Mouse (Mus musculus) retina, embryonic 14.5 days (tissue): ENCODE measurements around the gene Fam234b.

Experiments
- DNase-seq: peaks from one replicate; pipeline ENCODE4 v3.0.0-alpha.2; 2015; ENCODE audit warnings: low spot score

The Fam234b gene

DNA sequence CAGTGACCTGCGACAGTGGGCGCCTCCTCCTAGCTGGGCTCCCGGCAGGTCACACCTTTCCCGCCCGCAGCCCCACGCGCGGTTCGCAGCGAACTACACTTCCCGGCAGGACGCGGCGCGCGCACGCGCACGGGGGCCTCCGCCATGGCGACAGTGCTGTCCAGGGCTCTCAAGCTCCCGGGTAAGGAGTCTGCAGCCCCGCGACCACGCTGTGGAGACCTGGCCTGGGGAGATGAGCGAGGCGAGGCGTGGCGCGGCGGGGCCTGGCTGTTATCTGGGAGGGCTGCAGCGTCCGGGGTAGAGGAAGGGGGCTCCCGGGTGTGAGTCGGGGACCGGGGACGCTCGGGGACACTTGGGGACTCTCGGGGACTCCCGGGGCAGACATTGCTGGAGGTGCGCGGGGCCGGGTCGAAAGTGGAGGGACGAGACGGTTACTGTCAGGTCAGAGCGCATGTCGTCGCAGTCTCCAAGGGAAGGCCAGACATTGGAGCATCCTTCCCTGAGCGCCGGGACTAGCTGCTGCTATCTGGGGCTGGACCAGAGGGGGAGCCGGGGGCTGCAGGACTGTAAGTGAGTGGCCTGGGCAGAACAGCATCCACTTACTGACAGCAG, at the start of gene Fam234b, which contains the start of gene Hebp1:
Gene Fam234b (plus strand): TSS at position 57 of the 612 bp plus-strand sequence.
Gene Hebp1 (minus strand): TSS at position 102 of the 612 bp plus-strand sequence.
- DNase-seq: peak; percentile 78

DNA sequence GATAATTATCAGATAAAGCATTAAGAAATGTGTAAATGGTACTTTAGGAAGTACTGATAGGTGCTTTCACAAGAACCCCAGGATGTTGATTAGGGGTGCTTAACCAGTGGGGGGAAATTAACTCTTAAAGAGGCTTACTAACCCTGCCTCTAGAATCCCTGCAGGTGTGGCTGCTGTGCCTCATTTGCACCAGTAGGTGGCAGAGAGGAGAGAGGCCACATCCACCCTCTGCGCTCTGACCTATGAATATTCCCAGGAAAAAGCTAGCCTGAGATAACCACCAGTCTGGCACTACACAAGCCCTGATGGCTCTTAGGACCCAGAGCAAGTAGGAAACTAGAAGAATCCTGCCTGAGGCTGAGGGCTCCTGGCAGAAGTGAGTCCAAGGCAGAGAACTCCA, 49.3 kb upstream of the Fam234b start:
- peak; percentile 68 for DNase-seq

DNA sequence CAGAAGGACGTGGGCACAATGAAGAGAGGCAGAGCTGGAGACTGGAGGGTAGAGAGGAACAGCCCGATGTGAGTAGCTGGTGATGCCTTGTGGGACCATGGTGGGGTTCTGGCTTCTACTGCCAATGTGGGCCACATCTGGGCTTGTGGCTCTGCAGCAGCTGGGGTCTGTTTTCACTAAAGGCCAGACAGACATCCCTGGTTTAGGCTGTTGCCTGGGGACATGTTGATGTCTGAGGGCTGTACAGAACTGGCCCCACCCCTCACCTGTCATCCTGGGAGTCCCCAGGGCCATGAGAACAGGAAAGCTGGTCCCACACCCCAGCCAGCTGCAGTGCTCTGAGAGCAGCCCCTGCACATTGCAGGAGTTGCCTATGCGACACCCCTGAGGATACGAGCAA, 48.6 kb upstream of the Fam234b start:
- DNase-seq: no peak

DNA sequence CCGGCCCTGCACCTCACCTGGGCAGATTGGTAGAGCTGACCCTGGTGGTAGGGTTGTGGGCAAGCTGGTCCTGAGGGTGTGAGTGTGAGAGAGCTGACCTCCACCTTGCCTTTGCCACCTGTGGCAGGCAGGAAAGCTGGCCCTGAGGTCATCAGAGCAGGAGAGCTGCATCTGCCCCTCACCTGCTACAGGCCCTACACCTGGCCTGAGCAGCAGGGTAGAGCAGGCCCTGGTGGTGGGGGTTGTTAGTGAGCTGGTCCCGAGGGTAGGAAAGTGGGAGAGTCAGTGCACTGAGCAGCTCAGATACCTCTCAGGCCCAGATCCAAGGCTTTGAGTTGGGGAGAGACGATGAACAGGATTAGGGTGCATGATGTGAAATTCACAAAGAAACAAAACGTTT, 48.1 kb upstream of the Fam234b start:
- no peak for DNase-seq

DNA sequence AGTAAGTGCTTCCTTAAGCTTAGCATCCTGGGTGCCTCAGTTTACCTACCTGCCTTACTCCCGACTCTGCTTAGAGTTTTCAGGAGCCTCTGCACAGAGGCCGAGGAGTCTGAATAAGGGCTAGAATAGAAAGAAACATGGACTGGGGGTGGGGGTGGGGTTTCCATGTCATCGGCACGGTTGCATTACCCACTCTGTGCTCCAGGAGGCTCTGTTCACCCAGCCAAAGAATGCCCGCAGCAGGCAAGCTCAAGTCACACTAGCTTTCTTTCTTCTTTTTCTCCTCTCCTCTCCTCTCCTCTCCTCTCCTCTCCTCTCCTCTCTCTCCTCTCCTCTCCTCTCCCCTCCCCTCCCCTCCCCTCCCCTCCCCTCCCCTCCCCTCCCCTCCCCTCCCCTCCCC, 47.5 kb upstream of the Fam234b start:
- DNase-seq: no peak

DNA sequence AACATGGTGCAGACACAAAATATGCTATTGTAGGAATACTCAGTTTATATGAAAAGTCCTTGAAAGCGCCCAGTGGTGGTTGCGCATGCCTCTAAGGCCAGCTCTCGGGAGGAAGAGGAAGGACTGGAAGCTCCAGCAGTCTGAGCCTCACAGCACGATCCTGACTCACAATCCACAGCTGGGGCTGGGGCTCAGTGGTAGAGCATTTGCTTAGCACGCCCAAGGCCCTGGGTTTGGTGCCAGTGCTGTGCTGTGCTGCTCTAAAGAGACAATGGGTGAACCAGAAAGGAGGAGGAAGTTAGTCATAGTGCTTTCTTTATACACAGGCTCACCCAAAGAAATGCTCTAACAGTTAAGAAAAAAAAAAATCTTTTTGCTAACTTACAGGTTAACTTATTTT, 44.1 kb upstream of the Fam234b start:
- DNase-seq: no peak

DNA sequence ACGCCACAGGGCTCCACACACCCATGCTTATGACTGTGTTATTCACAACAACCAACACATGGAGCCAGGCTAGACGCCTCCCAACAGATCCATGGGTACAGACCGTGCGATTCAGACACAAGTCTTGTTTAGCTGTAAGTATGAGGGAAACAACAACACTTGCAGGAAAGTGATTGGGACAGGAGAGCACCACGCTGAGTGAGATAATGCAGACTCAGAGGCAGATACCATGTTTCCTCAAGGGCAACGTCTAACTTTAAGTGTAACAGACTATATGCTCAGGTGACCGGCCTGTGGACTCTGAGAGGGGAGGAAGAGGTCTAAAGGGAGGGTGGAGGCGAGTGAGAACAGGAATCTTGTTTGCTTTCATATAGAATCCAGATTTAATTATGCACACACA, 41.2 kb upstream of the Fam234b start:
- DNase-seq: no peak

DNA sequence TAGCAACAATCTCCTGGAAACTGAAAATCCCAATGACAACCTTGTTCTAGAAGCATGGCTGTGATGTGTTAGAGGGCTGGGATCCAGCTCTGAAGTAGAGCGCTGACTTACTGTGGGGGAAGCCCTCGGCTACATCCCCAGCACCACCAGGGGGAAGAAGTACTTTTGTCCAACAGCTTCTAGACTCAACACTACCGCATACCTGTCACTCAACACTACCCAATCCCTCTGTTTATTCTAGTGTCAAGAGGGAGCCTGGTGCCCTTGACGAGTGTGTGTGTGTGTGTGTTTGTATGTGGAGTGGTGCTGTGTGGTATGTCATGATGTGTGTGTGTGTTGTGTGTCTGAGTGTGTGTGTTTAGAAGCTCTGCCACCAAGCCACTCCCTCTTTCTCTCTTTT, 40.3 kb upstream of the Fam234b start:
- no peak for DNase-seq

DNA sequence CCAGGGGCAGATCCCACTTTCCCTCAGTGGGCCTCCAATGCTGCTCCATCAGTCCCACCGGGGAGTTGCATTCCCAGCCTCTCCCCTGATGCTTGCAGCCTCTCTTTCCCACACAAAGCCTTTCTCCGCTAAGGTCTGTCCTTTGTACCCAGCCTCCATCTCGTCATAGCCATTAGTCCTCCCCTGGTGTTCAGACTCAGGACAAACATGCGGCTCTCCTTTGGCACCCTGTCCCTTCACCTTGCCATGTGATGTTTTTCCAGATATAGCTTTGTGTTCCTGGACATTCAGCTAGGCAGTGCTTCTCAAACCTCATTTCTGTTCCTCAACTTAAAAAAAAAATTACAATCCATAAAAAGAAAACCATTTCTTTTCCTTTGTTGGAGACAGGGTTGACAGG, 39.3 kb upstream of the Fam234b start:
- DNase-seq: no peak

DNA sequence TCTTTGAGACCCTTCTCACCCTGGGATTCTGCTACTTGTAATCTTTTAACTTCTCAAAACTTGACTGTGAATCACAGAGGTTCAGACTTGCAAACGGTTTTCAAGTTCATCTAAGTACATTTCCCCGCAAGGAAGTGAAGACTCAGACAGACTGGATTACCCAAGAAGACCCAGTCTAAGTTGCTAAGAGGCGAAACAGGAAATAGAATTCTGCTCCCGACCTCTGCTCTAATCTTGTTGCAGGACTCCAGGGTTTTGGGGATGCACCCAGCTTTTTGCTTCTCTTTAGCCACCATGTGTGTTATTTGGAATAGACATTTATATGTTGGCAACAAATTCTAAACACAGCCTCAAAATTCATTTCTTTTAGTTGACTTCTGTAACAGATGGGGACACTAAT, 36.4 kb upstream of the Fam234b start:
- no peak for DNase-seq

DNA sequence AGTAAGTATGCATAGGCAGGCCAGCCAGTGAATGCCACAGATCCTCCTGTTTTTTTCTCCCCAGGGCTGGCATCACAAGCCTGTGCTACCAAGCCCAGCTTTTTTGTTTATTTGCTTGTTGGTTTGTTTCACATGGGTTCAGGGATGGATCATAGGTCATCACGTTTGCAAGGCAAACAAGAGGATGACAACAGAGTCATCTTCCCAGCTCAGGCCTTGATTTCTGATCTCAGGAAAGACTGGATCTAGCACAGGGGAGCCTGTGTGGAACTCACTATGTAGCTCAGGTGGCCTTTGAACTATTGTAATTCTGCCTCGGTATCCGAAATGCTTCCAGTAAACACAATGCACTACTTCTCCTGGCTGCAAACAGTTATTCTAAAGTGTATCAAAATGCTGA, 35.5 kb upstream of the Fam234b start:
- DNase-seq: no peak

DNA sequence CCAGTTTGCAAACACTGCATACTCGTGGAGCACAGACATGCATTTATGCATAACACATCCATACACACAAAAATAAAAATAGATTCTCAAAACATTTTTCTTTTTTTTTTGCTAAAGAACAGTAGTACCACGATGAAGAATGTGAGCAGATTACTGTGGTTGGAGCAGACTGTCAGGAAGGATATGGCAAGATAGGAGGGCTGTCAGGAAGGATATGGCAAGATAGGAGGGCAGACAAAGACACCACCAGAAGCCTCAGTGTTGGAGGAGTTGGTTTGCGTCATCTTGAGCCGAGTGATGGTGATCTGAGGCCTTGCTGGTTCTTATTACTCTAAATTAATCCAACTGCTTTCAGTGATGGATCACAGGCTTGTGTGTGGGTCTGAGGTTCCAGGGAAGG, 34.9 kb upstream of the Fam234b start:
- DNase-seq: no peak

GRCm38 (mm10) chr6:135165191-135165590, 32.6 kb upstream of the Fam234b start:
- no peak for DNase-seq

DNA sequence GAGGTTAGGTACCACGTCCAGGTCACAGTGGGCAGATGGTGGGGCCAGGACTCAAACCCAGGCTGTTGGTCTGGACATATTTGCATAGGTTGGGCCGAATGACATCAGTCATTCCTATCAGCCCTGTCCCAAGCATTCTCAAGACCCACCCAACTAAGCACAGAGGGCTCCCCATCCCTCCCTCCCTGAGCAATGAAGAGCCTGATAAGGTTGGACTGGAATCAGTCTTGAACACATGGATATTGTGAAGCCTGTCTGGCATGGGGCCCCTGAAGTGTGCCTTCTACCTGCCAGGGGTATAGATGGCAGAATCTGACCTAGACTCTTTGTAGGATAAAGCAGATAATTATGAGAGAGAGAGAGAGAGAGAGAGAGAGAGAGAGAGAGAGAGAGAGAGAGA, 32.1 kb upstream of the Fam234b start:
- DNase-seq: no peak

DNA sequence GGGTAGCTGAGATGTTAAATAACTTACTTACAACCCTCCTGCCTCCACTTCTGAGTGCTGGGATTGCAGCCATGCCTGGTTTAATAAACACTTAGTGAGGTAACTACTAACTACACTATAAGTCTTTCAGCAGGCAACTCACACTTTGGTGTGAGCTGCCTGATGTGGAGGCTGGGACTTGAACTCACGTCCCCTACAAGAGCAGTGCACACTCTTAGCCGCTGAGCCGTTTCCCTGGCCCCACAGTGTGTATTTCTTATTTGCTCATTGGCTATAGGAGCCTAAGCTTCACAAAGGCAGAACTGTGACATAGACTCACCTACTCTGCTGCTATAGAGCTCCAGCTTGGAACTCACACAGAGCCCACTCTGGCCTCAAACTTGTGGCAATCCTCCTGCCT, 31.5 kb upstream of the Fam234b start:
- DNase-seq: no peak

DNA sequence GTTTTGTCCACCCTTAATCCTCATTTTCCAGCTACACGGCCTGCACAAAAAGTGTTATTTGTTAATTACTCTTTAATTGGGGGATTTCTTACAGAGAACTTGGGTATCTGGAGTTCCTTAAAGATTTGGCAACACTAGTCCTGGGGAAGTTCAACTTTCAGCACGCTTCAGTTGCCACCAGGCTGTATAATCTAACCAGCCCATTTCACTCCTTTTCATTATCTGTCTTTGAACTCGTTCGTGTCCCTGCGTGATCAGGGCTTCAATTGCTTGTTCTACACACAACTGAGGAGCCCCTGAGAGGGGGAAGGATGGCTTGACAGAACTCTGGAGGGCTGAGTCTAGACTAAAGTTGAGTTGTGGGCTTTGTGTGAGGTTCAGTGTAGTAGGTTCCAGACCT, 31.1 kb upstream of the Fam234b start:
- no peak for DNase-seq

GRCm38 (mm10) chr6:135167380-135168311, 30.1 kb upstream of the Fam234b start:
- DNase-seq: peak; percentile 87

- no peak for DNase-seq
These were observed 29.3 kb upstream of the Fam234b start for GRCm38 (mm10) chr6:135168471-135168870.

DNA sequence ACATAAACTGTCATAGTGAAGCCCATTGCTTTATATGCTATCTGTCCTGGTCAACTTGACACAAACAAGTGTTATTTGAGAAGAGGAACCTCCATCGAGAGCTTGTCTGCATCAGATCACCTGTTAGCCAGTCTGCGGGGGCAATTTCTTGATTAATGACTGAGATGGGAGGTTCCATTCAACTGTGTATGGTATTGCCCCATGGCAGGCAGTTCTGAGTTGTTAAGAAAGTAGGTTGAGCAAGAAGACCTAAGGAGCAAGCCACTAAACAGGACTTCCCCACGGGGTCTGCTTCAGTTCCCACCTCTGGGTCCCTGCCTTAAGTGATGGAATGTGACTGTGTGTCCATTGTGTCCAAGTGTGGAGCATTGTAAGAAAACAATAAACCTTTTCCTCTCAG, 28.5 kb upstream of the Fam234b start:
- DNase-seq: no peak

GRCm38 (mm10) chr6:135171736-135172135, 26.0 kb upstream of the Fam234b start:
- DNase-seq: no peak

- no peak for DNase-seq
These were observed 22.8 kb upstream of the Fam234b start for GRCm38 (mm10) chr6:135175014-135175413.

GRCm38 (mm10) chr6:135177271-135177670, 20.5 kb upstream of the Fam234b start:
- DNase-seq: no peak

GRCm38 (mm10) chr6:135178599-135178998, 19.2 kb upstream of the Fam234b start:
- no peak for DNase-seq

GRCm38 (mm10) chr6:135182925-135183324, 14.9 kb upstream of the Fam234b start:
- DNase-seq: no peak
